In genomic region chr15:98533881-98534627, GRCm38 (mm10) we compare ENCODE assay signal across 8 mouse cellular contexts. TPM values are rescaled to one million over a fixed set of nuclear protein-coding genes. Genes with fewer than 3 reads are reported as not detected.
A peak's percentile ranks its signal among the peaks of the same experiment; 100 is the strongest.
DNase-seq lines count a peak whose midpoint lies in the region; ATAC-seq and TF ChIP-seq lines count a peak whose summit lies in the region.

Gene Kansl2 (minus strand): TSS chr15:98534264.

- DNase-seq in gastrocnemius, adult 8-10 months (ENCODE audit: low spot score in 2 of 2), result peak; percentile 97
- peak; percentile 98 for DNase-seq in hindlimb bud, embryonic 11.5 days (ENCODE audit: extremely low spot score, low read depth, low spot score)
- peak; percentile 95 to 98 for DNase-seq in left cerebral cortex, adult 8-10 months (ENCODE audit: low spot score in 2 of 2)
- peak; percentile 99 for DNase-seq in right cerebral cortex, postnatal 10 days (ENCODE audit: low spot score in 2 of 2)
- DNase-seq in urinary bladder, postnatal 25 days (ENCODE audit: low spot score), result peak; percentile 88

- peak; percentile 99 for ATAC-seq in activated CD4-positive, CD25-positive, alpha-beta regulatory T cell, adult 4 months

- no peaks in the 10 kb centered on the region for H3K9me3 ChIP-seq in megakaryocyte, embryonic 14.5 days

- peak within 1 kb of the TSS; percentile 98 for H3K27ac ChIP-seq in cortical plate, adult 2 months (ENCODE audit: insufficient read depth, low read length)

- no peak for TF ChIP-seq CTCF in cortical plate, adult 2 months (IDR thresholded peaks at IDR 0.05; ENCODE audit: extremely low read depth, insufficient read depth, low read length)

- no peaks in the 10 kb centered on the region for H3K27me3 ChIP-seq in megakaryocyte, embryonic 14.5 days (replicated peaks)

- peak; percentile 89 for TF ChIP-seq POLR2A in cortical plate, adult 2 months (IDR thresholded peaks at IDR 0.05; ENCODE audit: extremely low read depth, insufficient read depth, low read length)

- peak within 1 kb of the TSS; percentile 83 for H3K4me3 ChIP-seq in cortical plate, adult 2 months (ENCODE audit: insufficient read depth, low read length)
- peak within 1 kb of the TSS; percentile 98 for H3K4me3 ChIP-seq in megakaryocyte, embryonic 14.5 days (replicated peaks)

- no peaks in the 10 kb centered on the region for H3K4me1 ChIP-seq in cortical plate, adult 2 months (ENCODE audit: control insufficient read depth, insufficient read depth, low read length)
- H3K4me1 ChIP-seq in megakaryocyte, embryonic 14.5 days, result peaks cover 49% of the 10 kb centered on the region

- peaks cover 39% of the 10 kb centered on the region for H3K36me3 ChIP-seq in megakaryocyte, embryonic 14.5 days (replicated peaks; ENCODE audit: low read length)

RNA-seq across cellular contexts. Expression of gene Kansl2, which starts in this region (rescaled TPM):
- 10 to 100 TPM; 29.0 to 35.9 TPM for polyA plus RNA-seq in activated CD4-positive, CD25-positive, alpha-beta regulatory T cell, adult 4 months (2017; shearing (Covaris generic))
- 52.9 and 55.7 TPM in 2 replicates for polyA plus RNA-seq in cortical plate, adult 2 months (2012; rRNA removed)
- 10 to 100 TPM; 65.5 to 72.7 (median 69.8) TPM for total RNA-seq in gastrocnemius, adult 8-10 months (2022)
- 10 to 100 TPM; 54.0 to 61.0 (median 56.8) TPM for total RNA-seq in left cerebral cortex, adult 8-10 months (2022)
- polyA plus RNA-seq in megakaryocyte, embryonic 14.5 days (2012; ENCODE audit: insufficient read depth, low replicate concordance), result 7.5 and 14.4 TPM in 2 replicates

Comparison
In these comparisons a context has a peak if more than half of its experiments do, and no peak if none do; other contexts are left out.
1. Peak in every context shown above with its lines: DNase-seq, ATAC-seq, H3K4me3 ChIP-seq and H3K27ac ChIP-seq.